Mouse (Mus musculus) gastrocnemius, postnatal 36 days (tissue): ENCODE results near the gene Trim40. TPM values are rescaled to one million over a fixed set of nuclear protein-coding genes. Genes with fewer than 3 reads are reported as not detected.

Experiments
- DNase-seq, 2 experiments: peaks; one replicate each; pipeline ENCODE4 v3.0.0; 2022
- intact Hi-C: fragments of 180-260 bp; cut with DNase I; formaldehyde crosslinking; loops from one replicate; pipeline ENCODE4 v1.15.1; 2025
- long read RNA-seq, 2 experiments: library from polyadenylated mRNA; stranded (forward); transcript quantifications; one replicate each; pipeline ENCODE4 v2.0.0; 2021
- total RNA-seq, 2 experiments: library from RNA; stranded (reverse); gene quantifications; 2 replicates each; pipeline ENCODE4 v1.2.3; 2021

Gene Trim40
- total RNA-seq, result not detected
- long read RNA-seq, experiment 1, result 0 reads
- long read RNA-seq, experiment 2, result 0 reads

- no peak for DNase-seq
- intact Hi-C loops, result no loop called here
These were observed at the start of gene Trim40 for GRCm38 (mm10) chr17:36890073-36890903. Gene Trim40 (minus strand): TSS chr17:36890123.

- DNase-seq, result no peak
- intact Hi-C loops, result no loop called here
These were observed 48.1 kb upstream of the Trim40 start for GRCm38 (mm10) chr17:36938056-36938455.

GRCm38 (mm10) chr17:36931806-36932205 lies 41.9 kb upstream of the Trim40 start:
- intact Hi-C loops, result no loop called here
- no peak for DNase-seq

- intact Hi-C loops, result no loop called here
- no peak for DNase-seq
These were observed 41.2 kb upstream of the Trim40 start for GRCm38 (mm10) chr17:36931130-36931529.

DNA sequence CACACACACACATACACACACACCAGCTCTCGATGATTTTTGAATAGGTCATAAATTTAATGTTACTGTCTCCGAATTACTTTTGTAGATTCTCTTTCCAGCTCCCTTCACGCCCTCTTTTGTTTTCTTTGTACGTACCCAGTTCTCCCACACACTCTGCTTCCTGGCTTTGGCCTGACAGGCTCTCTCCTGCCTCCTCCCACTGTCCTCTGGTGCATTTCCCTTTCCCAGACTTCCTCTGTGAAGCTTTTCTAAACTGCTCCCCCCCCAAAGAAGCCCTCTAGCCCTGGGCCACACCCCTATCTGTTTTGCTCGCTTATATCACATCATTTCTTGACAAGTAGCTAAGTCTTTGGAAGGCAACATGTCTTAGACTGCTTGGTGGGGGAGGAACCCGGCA lies 40.3 kb upstream of the Trim40 start:
- intact Hi-C loops, result no loop called here
- DNase-seq, result no peak

DNA sequence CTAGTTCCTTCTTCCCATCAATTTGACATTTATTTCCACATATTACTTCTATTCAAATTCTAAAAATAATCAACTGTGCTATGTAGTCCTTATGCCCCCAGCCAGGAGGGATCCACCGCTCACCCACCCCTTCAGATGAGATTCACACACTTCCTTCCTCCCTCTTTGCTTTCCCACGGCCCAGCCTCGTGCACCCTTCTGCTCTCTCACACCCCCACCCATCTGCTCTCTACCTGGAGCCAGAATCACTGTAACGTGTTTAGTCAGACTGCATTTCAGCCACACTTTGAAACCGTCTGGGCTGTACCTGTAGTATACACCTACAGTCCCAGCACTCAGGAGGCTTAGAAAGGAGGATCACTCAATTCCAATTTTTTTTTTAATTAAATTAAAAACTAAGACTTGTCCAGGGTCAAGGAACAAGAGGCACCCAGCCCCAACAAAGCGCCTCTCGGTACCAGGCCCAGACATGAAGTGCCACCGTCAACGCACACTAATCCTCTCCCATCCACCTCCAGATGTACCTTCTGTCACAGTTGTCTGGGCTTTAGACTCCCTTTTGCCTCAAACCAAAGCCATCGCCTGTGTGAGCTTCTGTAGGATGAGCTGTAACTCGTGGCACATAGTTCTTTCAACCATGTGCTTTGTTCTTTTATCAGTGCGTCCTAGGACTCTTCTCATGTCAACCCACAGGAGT lies 39.5 kb upstream of the Trim40 start:
- no peak for DNase-seq
- intact Hi-C loops, result no loop called here

DNA sequence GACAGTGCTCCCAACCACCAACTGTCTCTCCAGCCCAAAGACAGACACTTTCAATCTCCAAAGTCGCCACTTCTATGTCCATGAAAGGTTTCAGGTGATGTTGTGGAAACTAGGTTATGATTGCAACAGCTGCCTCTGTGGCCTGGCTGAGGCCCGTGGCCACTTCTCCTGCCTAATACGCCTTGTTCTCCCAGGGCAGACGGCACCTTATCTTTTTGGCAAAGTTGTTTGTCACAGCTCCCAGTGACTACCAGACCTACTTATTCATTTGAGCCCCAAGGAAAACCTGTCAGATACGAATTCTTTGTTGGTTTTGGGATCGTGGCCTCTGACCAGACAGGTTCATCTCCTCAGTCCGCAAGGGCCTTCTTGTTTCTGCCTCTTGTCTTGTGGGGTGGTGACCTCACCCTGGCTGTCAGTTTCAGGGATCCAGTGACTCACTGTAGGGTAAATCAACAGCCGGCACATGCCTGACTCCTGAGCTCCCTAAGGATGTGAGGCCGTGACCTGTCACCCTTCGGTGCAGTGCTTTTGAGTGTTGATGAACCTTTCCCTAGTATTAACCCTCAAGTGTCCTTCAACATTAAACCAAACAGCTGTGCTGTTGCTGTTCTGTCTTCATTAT lies 37.7 kb upstream of the Trim40 start:
- no peak for DNase-seq
- intact Hi-C loops, result no loop called here

DNA sequence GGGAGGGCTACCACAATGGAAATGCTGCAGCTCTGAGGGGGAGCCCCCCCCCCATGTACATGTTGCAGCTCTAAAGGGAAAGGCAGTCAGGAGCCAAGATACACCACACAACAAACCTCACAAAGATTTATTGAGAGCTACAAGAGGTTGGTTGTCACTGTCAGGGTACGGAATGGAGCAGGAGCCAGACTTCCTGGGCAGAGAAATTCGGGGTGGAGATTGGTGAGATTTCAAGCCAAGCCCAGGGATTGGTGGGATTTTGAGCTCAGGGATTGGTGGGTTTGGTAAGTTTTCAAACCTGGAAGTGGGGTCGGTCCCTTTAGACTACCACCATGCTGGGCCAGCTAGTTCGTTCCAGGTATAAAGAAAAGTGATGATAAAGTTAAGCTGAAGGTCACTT lies 33.6 kb upstream of the Trim40 start:
- intact Hi-C loops, result no loop called here

DNA sequence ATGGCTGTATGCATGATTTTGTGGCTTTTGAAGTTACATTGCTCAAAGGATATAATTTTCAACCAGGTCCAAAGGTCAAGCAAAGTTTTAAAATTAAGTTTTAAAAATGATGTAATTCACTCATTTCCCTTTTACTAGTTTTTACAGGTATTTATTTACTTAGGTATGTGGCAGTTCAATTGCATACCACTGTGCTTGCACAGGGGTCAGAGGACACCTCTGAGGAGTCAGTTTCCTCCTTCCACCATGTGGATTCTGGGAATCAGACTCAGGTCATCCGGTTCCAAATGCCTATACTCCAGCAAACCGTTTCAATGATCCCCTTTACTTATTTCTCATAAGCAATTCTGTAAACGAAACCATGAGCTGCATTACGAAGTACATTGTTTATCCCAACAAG lies 32.8 kb upstream of the Trim40 start:
- DNase-seq, result no peak
- intact Hi-C loops, result no loop called here

More for the DNA sequence above, 33.6 kb upstream of the Trim40 start:
- DNase-seq, result no peak

GRCm38 (mm10) chr17:36920239-36920638 lies 30.3 kb upstream of the Trim40 start:
- intact Hi-C loops, result no loop called here
- no peak for DNase-seq

- intact Hi-C loops, result loop anchor here (5.0 kb wide), 1 partner anchor 132 kb away; the partner anchor contains the start of gene Gabbr1
- DNase-seq, result peak in 1 of 2 experiments; percentile 18
These were observed 25.2 kb upstream of the Trim40 start for GRCm38 (mm10) chr17:36915076-36915475.

DNA sequence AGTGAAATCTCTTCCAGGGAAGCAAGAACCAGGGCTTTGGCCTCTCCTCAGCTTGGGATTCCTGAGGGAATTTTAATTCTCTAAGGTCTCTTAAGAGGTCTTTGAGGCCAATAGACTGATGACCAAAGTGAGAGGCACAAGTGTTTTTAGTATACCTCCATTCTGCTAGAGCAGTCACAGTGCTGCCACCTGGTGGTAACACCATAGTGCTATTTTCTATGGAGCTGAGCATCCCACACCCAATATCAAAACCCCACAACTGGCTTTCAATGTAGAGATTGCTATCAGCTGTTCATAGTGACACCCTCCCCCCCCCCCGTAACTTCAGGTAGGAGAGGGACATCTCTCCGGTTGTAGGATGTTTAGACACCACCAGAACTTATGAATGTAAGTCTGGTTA lies 24.2 kb upstream of the Trim40 start:
- intact Hi-C loops, result loop anchor here (5.0 kb wide), 1 partner anchor 83 kb away; no protein-coding TSS in a partner anchor
- DNase-seq, result peak in 1 of 2 experiments; percentile 47

GRCm38 (mm10) chr17:36912031-36912430 lies 22.1 kb upstream of the Trim40 start:
- intact Hi-C loops, result loop anchor here (5.0 kb wide), 1 partner anchor 85 kb away; no protein-coding TSS in a partner anchor
- no peak for DNase-seq

GRCm38 (mm10) chr17:36909802-36910201 lies 19.9 kb upstream of the Trim40 start:
- DNase-seq, result no peak
- intact Hi-C loops, result loop anchor here (5.0 kb wide), 1 partner anchor 87 kb away; no protein-coding TSS in a partner anchor

DNA sequence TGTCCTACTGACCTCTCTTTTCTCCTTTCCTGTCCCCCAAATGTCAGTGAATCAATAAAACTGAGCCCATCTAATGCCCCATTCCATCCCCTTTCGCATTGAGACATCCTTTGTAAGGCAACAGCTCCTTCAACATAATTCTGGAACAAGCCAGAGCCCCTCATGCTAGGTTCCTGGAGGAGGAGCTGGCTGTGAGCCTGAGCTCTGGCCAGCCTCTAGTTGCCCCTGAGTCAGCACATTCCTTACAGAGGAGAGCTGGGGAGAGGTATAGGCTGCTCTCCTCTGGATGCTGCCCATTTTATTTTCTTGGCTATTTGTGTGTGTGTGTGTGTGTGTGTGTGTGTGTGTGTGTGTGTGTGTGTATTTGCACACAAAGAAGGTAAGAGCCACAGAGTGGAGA lies 18.3 kb upstream of the Trim40 start:
- no peak for DNase-seq
- intact Hi-C loops, result no loop called here

DNA sequence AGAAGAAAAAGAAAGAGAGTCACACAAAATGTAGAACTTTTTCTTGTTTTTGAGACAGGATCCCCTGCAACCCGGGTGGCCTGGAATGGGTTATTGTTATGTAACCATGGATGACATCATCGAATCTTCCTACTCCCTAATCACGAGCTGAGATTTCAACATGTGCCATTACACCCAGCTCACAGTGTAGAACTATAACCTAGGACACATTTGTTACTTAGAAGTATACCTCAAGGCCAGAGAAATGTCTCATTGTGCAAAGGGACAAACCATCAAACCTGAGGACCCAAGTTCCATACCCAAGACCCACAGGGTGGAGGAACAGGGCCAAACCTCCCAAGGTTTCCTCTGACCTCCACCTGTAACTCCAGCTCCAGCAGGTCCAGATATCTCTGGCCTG lies 13.7 kb upstream of the Trim40 start:
- no peak for DNase-seq
- intact Hi-C loops, result no loop called here

- intact Hi-C loops, result no loop called here
These were observed 10.8 kb upstream of the Trim40 start for GRCm38 (mm10) chr17:36900691-36901090.

DNA sequence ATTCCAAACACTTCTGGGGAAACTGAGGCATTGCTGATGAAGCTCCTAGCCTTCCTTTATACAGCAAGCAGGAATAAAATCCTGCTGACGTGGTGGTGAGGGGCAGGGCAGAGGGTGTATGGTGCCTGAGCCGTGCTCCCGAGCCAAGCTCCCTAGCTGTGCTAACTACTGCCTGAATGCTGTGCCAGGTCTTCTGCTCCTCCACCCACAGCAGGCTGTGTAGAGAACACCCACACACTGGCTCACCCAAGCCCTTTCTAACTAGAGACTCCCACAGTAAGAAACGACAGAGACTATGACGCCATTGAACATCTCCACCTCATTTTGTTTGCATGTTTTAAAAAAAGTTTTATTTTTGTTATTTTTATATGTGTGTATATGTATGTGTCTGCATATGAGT lies 10.1 kb upstream of the Trim40 start:
- intact Hi-C loops, result no loop called here
- no peak for DNase-seq

More at GRCm38 (mm10) chr17:36900691-36901090, 10.8 kb upstream of the Trim40 start:
- DNase-seq, result no peak

- intact Hi-C loops, result no loop called here
- no peak for DNase-seq
These were observed 9.5 kb upstream of the Trim40 start for GRCm38 (mm10) chr17:36899376-36899775.

- intact Hi-C loops, result no loop called here
- DNase-seq, result no peak
These were observed 7.8 kb upstream of the Trim40 start, which contains the start of gene Trim31 for GRCm38 (mm10) chr17:36897552-36898205. Gene Trim31 (plus strand): TSS chr17:36898118.
